Mouse (Mus musculus): ENCODE results near the gene Usb1.
A peak's percentile ranks its signal among the peaks of the same experiment; 100 is the strongest.

Gene Usb1

GRCm38 (mm10) chr8:95331720-95332436 is at the start of gene Usb1, which contains the start of gene Zfp319:
Gene Usb1 (plus strand): TSS chr8:95332284.
Gene Zfp319 (minus strand): TSS chr8:95331950.
- peak; percentile 93 for DNase-seq

GRCm38 (mm10) chr8:95289066-95289650 is 42.9 kb upstream of the Usb1 start:
- DNase-seq: no peak

GRCm38 (mm10) chr8:95293172-95293571 is 38.9 kb upstream of the Usb1 start:
- peak; percentile 24 for DNase-seq

DNA sequence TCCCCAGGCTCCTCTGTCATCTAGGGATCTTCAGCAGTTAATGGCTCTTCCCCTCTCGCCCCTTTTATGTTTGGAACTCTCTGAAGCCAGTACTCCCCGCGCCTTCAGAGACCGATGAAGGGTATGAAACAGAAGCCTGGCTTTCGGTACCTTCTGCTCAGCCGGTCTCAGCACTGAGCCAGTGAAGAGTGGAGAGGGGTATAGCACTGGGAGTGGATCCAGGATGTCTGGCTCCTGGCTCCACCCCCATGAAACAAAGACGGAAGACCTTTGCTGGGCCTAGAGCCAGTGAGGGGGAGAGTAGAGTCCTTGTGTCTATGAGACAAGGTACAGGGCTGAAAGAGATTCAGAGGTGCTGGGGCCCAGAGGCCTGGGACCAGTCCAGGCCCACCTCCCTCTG is 38.2 kb upstream of the Usb1 start:
- no peak for DNase-seq

- DNase-seq: peak; percentile 30
Measured at GRCm38 (mm10) chr8:95302410-95302809, 29.7 kb upstream of the Usb1 start.

- DNase-seq: no peak
Measured at GRCm38 (mm10) chr8:95305526-95305925, 26.6 kb upstream of the Usb1 start.

GRCm38 (mm10) chr8:95306431-95306830 is 25.7 kb upstream of the Usb1 start, which contains the start of gene Cngb1:
Gene Cngb1 (minus strand): TSS chr8:95306585.
- DNase-seq: no peak

DNA sequence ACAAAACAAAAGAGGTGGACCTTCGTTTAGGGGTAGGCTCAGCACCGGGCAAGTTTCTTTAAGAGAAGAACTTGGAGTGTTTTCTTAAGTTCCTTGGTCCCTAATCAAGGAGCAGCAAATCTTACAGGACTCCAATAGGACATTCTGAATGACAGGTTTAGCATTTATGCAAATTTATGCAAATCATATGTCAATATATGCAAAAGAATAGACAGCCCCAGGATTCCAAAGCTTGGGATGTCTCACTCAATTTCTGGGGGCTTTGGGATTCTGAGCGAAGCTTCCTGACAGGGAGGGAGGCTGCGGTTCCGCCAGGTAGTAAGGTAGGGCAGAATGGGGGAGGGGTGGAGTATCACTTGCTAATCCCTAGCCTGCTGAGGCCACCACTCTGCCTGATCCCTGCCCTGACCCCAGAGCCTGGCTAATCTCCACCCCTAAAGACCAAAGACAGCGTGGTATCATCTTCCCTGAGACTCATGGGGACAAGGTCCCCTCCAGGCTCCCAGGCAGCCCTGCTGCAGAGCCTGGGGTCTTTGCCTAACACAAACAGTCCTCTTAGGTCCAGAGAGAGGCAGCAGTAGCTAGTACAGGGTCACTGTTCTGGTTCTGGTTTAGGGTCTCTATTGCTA is 21.6 kb upstream of the Usb1 start, which contains the start of gene Tepp:
TSS of gene Tepp (plus strand) at position 225 of the 629 bp plus-strand sequence.
- no peak for DNase-seq

- DNase-seq: no peak
Measured at GRCm38 (mm10) chr8:95312836-95313235, 19.2 kb upstream of the Usb1 start.

GRCm38 (mm10) chr8:95313857-95314256 is 18.2 kb upstream of the Usb1 start:
- no peak for DNase-seq

GRCm38 (mm10) chr8:95314707-95315106 is 17.4 kb upstream of the Usb1 start:
- no peak for DNase-seq

DNA sequence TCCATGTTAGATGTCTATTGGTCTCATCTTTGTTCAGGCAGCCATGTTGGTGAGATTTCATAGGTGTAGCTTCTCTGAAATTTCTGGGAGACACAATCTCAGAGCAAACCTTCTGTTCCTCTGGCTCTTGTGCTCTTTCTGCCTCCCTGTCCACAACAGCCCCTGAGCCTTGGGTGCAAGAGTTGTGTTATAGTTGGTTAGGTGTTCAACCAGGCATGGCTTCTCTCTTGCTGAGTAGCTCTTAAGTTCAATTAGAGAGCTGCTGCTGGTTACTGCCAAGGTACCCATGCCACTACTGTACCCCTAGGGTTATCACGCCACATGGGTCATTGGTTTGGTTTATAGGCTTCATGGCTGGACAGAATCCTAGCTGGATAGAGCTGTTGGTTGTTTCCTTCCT is 16.7 kb upstream of the Usb1 start:
- no peak for DNase-seq

DNA sequence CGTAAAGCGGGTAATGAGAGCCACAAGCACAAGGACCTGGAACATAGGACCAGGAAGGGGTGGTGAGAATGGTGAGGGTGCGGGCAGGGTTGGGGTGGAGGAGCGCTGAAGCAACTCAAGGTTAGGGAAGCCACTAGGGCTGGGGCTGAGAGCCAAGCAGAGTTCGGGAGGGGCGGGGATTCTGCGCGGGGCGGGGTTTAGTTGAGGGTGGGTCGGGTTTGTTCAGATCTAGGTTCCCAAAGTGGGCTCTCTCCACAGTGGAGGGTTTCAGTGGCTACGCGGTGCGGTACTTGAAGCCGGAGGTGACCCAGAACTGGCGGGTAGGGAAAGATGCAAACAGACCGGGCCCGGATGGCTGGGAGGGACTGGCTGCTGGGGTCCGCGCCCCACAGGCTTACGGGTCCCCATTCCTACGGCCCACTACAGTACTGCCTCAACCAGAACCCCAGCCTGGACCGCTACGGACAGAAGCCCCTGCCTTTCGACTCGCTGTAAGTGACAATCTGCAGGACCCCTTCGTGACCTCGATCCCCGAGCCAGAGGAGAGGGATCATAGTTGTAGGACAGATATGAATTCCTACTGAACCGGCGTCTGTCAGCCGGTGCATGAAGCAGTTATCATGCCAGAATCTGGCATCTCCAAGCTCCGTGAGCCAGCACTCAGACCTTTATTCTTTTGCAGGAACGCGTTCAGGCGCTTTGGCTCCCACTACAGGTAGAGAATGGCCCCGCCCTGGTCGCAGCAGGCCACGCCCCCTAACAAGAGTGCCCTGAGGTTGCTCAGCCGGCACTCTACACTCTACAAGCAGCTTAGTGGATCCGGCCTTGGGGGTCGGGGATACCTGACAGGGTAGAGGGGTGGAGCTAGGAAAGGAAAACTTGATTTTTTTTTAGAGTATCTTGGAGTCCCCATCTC is 11.6 kb upstream of the Usb1 start:
- DNase-seq: peak; percentile 40

DNA sequence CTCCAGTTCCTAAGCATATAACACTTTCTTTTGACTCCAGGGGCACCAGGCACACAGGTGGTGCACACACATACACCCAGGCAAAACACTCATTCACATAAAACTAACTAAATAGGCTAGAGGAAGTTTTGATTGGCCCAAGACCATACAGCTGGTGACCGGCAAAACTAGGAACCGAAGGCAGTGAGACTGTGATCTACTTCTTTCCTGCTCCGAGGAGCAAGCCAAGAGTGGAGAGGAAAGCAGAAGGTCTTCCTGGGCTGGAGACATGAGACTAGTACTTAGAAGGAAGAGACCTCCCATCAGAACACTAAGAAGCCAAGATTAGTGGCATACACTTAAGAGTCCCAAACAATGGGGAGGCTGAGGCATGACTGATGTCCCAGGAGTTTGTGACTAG is 8.9 kb upstream of the Usb1 start:
- DNase-seq: no peak

GRCm38 (mm10) chr8:95324646-95325045 is 7.4 kb upstream of the Usb1 start:
- no peak for DNase-seq

DNA sequence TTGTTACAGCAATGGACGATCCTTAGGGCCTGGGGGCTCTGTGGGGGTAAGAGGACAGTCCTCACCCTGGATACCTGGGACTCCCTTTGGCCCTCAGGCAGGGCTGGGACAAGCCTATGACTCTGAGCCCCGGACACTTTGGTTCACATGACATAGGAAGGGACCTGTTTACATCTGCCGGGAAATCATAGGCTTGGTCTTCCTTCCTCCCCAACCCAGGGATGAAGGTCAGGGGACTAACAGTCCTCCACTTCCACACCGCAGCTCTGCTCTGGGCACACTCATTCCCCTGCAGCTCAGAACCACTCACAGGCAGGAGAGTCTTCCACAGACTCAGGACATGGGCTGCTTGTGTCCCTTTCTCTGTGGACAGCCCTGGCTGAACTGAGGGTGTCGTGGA is 5.3 kb upstream of the Usb1 start:
- no peak for DNase-seq

DNA sequence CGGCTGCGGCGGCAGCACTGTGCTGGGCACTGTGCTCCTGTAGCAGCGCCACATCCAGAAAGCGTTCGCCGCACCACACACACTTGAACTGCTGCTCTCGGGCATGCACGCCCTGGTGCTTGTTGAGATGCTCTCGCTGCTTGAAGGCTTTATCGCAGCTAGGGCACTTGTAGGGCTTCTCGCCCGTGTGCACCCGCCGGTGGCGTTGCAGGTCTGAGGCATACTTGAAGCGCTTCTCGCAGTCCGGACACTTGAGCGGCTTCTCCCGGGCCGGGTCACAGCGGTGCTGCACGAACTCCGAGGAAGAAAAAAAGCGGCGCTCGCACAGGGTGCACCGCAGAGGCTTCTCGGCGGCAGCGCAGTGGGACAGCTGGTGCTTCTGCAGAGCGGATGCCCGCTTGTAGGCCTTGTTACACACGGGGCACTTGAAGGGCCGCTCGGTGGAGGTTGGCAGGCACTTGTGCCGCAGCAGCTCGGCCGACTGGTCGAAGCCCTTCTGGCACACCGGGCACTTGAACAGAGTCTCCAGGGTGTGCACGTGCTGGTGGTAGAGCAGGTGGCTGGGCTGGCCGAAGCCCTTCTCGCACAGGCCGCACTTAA is 4.1 kb upstream of the Usb1 start:
- DNase-seq: no peak

GRCm38 (mm10) chr8:95330367-95330766 is 1.7 kb upstream of the Usb1 start:
- DNase-seq: no peak

DNA sequence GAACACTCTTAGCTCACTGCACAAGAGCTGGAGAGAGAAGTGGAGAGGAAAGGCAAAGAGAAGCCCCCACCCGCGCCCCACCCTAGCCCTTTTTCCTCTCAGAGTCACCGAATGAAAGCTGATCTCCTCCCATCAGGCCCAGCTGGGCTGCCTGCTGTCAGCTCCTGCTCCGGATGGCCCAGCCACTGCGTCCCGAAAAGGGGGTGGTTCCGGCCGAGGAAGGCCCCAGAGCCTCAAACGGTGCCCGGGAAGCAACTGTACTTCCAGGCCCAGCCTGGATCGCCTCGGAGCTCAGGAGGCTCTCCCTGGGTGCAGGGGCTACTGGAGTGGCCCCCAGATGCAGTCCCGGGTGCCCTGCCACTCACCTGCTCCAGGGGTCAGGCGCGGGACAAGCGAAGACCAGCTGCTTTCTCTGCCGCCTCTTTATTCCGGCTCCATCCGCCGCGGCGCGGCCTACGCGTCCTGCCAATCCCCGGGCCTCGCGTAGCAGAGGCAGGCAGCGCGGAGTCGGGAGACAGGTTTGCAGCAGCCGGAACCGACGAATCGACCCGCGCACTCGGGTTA is 846 bp upstream of the Usb1 start:
- no peak for DNase-seq

GRCm38 (mm10) chr8:95332437-95333199 is 534 bp downstream of the Usb1 start:
- DNase-seq: no peak

GRCm38 (mm10) chr8:95335706-95336105 is 3.6 kb downstream of the Usb1 start:
- no peak for DNase-seq
